Mouse (Mus musculus): Measurements from ENCODE around the gene Tomm70a.

Tomm70a gene

DNA sequence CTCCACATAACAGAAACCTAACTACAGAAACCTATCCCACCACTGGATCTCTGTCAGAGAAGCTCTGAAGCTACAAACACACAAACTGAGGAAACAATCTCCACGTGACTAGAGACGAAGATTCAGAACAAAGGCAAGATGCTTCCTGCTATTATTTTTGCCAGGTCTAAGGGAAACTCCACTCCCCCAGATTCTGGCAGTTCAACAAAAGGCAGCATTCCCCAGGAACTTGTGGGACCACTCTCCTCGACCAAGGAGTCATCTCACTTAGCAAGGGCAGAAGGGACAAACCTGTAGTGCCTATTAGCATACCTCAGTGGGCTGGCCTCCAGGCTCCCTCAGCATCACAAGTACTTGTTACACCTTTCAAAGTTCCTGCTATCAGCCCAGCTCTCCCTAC lies 75.8 kb downstream of the Tomm70a start:
- no peak for DNase-seq
